ENCODE assay signal across 27 mouse cellular contexts in genomic region chr9:88063973-88064676, GRCm38 (mm10).
DNase-seq lines count a peak whose midpoint lies in the region; ATAC-seq lines count a peak whose summit lies in the region.
"Had no signal": no experiment of that assay in that cellular context is flagged by ENCODE, and none has a peak within 500 bp of the region (broad histone marks: within the 10 kb centered on the region; RNA-seq: fewer than 3 reads in every experiment).

No protein-coding gene starts in this region.

- no peak overlapping the region for H3K4me3 ChIP-seq in forebrain, embryonic 10.5 days
- H3K4me3 ChIP-seq in forebrain, embryonic 13.5 days: no peak overlapping the region
- H3K4me3 ChIP-seq in midbrain, embryonic 11.5 days (ENCODE audit: low read depth, low read length): no peak overlapping the region
- no peak overlapping the region for H3K4me3 ChIP-seq in midbrain, embryonic 10.5 days
- no peak overlapping the region for H3K4me3 ChIP-seq in limb, embryonic 10.5 days
- H3K4me3 ChIP-seq: embryonic facial prominence, embryonic 15.5 days; heart, embryonic 13.5 days; hindbrain, embryonic 12.5 days; neural tube, embryonic 13.5 days; stomach, embryonic 15.5 days had no signal

- H3K27ac ChIP-seq in forebrain, embryonic 10.5 days: peak overlapping the region; percentile 51; the same call in 1 of the 2 replicates
- no peak overlapping the region for H3K27ac ChIP-seq in forebrain, embryonic 13.5 days
- H3K27ac ChIP-seq in midbrain, embryonic 11.5 days (ENCODE audit: low read depth, low read length): no peak overlapping the region
- H3K27ac ChIP-seq in midbrain, embryonic 10.5 days (replicated peaks): no peak overlapping the region
- peak overlapping the region; percentile 34 for H3K27ac ChIP-seq in limb, embryonic 10.5 days
- H3K27ac ChIP-seq: embryonic facial prominence, embryonic 15.5 days; heart, embryonic 13.5 days; hindbrain, embryonic 12.5 days; kidney, postnatal 0 days; macrophage; neural tube, embryonic 13.5 days; stomach, embryonic 15.5 days had no signal

- no peak overlapping the region for H3K4me2 ChIP-seq in forebrain, embryonic 13.5 days
- H3K4me2 ChIP-seq in midbrain, embryonic 11.5 days: no peak overlapping the region
- H3K4me2 ChIP-seq: embryonic facial prominence, embryonic 15.5 days; heart, embryonic 13.5 days; hindbrain, embryonic 12.5 days; liver, embryonic 11.5 days; neural tube, embryonic 13.5 days; stomach, embryonic 15.5 days had no signal

- WGBS in forebrain, embryonic 10.5 days: 32% methylated on average over 3 of the region's 3 CpGs
- WGBS in forebrain, embryonic 13.5 days: 12% methylated on average over 3 of the region's 3 CpGs
- 17% methylated on average over 3 of the region's 3 CpGs for WGBS in midbrain, embryonic 11.5 days
- 31% methylated on average over 3 of the region's 3 CpGs for WGBS in midbrain, embryonic 10.5 days
- WGBS in limb, embryonic 10.5 days: 43% methylated on average over 3 of the region's 3 CpGs

- ATAC-seq in forebrain, embryonic 13.5 days: no peak
- peak; percentile 74 for ATAC-seq in midbrain, embryonic 11.5 days (ENCODE audit: low FRiP score)
- no peak for ATAC-seq in frontal cortex, adult (ENCODE audit: low TSS enrichment)
- ATAC-seq: liver, postnatal 0 days; lung, postnatal 0 days; Patski had no signal

- no peaks in the 10 kb centered on the region for H3K36me3 ChIP-seq in forebrain, embryonic 10.5 days (replicated peaks)
- no peaks in the 10 kb centered on the region for H3K36me3 ChIP-seq in forebrain, embryonic 13.5 days (ENCODE audit: poor library complexity, severe bottlenecking)
- H3K36me3 ChIP-seq in midbrain, embryonic 11.5 days (ENCODE audit: control insufficient read depth, insufficient read depth, low read length): no peaks in the 10 kb centered on the region
- H3K36me3 ChIP-seq in midbrain, embryonic 10.5 days: no peaks in the 10 kb centered on the region
- H3K36me3 ChIP-seq in limb, embryonic 10.5 days: no peaks in the 10 kb centered on the region
- H3K36me3 ChIP-seq: embryonic facial prominence, embryonic 15.5 days; G1E; heart, embryonic 13.5 days; hindbrain, embryonic 12.5 days; neural tube, embryonic 13.5 days; stomach, embryonic 15.5 days had no signal

- peaks cover 28% of the 10 kb centered on the region for H3K4me1 ChIP-seq in forebrain, embryonic 10.5 days
- H3K4me1 ChIP-seq in forebrain, embryonic 13.5 days: peaks cover 25% of the 10 kb centered on the region
- peaks cover 8% of the 10 kb centered on the region; the same call in 1 of the 2 replicates for H3K4me1 ChIP-seq in midbrain, embryonic 11.5 days (ENCODE audit: control insufficient read depth, insufficient read depth, low read length)
- H3K4me1 ChIP-seq in midbrain, embryonic 10.5 days: peaks cover 18% of the 10 kb centered on the region
- peaks cover 65% of the 10 kb centered on the region for H3K4me1 ChIP-seq in limb, embryonic 10.5 days
- H3K4me1 ChIP-seq: stomach, embryonic 15.5 days had no signal

- H3K27me3 ChIP-seq in forebrain, embryonic 10.5 days (ENCODE audit: poor library complexity, severe bottlenecking): 0 out of 2 replicates have a peak, but pooled peaks cover 10% of the 10 kb centered on the region
- H3K27me3 ChIP-seq in forebrain, embryonic 13.5 days: peaks cover 6% of the 10 kb centered on the region; the same call in 1 of the 2 replicates
- H3K27me3 ChIP-seq in midbrain, embryonic 11.5 days (ENCODE audit: control insufficient read depth, insufficient read depth, low read length): no peaks in the 10 kb centered on the region
- H3K27me3 ChIP-seq in midbrain, embryonic 10.5 days (ENCODE audit: low read depth, poor library complexity, severe bottlenecking): no peaks in the 10 kb centered on the region
- H3K27me3 ChIP-seq in limb, embryonic 10.5 days (ENCODE audit: low read depth, poor library complexity, severe bottlenecking): peaks cover 14% of the 10 kb centered on the region
- H3K27me3 ChIP-seq: embryonic facial prominence, embryonic 15.5 days; hindbrain, embryonic 12.5 days; neural tube, embryonic 13.5 days; Patski; stomach, embryonic 15.5 days had no signal

- H3K9me3 ChIP-seq in forebrain, embryonic 10.5 days: no peaks in the 10 kb centered on the region
- H3K9me3 ChIP-seq in forebrain, embryonic 13.5 days (replicated peaks): no peaks in the 10 kb centered on the region
- H3K9me3 ChIP-seq in midbrain, embryonic 11.5 days (ENCODE audit: control insufficient read depth, low read length): no peaks in the 10 kb centered on the region
- H3K9me3 ChIP-seq in midbrain, embryonic 10.5 days (replicated peaks): no peaks in the 10 kb centered on the region
- no peaks in the 10 kb centered on the region for H3K9me3 ChIP-seq in limb, embryonic 10.5 days (replicated peaks)
- H3K9me3 ChIP-seq: embryonic facial prominence, embryonic 15.5 days; heart, embryonic 13.5 days; hindbrain, embryonic 12.5 days; neural tube, embryonic 13.5 days; stomach, embryonic 15.5 days had no signal

- DNase-seq in forebrain, embryonic 10.5 days (ENCODE audit: extremely low spot score, low spot score): no peak
- no peak for DNase-seq in midbrain, embryonic 11.5 days (ENCODE audit: low spot score, missing footprints)
- DNase-seq in midbrain, embryonic 10.5 days (ENCODE audit: low spot score): no peak
- DNase-seq in ES-CJ7 (ENCODE audit: low read depth, low spot score): peak; percentile 90
- DNase-seq in limb, embryonic 10.5 days (ENCODE audit: low spot score): no peak
- DNase-seq: adrenal gland, postnatal 14 days; cerebellum, adult 8-10 months; cerebellum, postnatal 36 days; gastrocnemius, postnatal 14 days; heart, adult 18-20 months; heart, postnatal 14 days; kidney, adult 18-20 months; liver, postnatal 0 days; thymus, postnatal 4 days had no signal

- H3K9ac ChIP-seq in forebrain, embryonic 13.5 days: no peak overlapping the region
- H3K9ac ChIP-seq in midbrain, embryonic 11.5 days (ENCODE audit: low read length): no peak overlapping the region
- H3K9ac ChIP-seq: embryonic facial prominence, embryonic 15.5 days; heart, embryonic 13.5 days; hindbrain, embryonic 12.5 days; liver, postnatal 0 days; neural tube, embryonic 13.5 days; stomach, embryonic 15.5 days had no signal

Comparison
In these comparisons a context has a peak if more than half of its experiments do, and no peak if none do; other contexts are left out.
1. H3K27ac ChIP-seq: peak in forebrain, embryonic 10.5 days (single experiment) and limb, embryonic 10.5 days (single experiment); none in forebrain, embryonic 13.5 days (single experiment), midbrain, embryonic 11.5 days (single experiment) and midbrain, embryonic 10.5 days (single experiment).